Mouse (Mus musculus) Patski (cell line): ENCODE measurements around the gene Tex47. TPM values are rescaled to one million over a fixed set of nuclear protein-coding genes. Genes with fewer than 3 reads are reported as not detected.

Experiments
- ATAC-seq: fragments of 100-300 bp; one replicate; pipeline ENCODE4 v1.8.0; 2021
- CTCF ChIA-PET: fragments of 350-600 bp; sonication (Branson Sonifier 250); formaldehyde crosslinking; loops from one replicate; lab custom pipeline; 2022; ENCODE audit warnings: inconsistent platforms; lab: Charles Lee
- POLR2A ChIA-PET: fragments of 350-600 bp; sonication (Branson Sonifier 250); formaldehyde crosslinking; loops from one replicate; lab custom pipeline; 2022; ENCODE audit warnings: antibody characterized with exemption, inconsistent platforms; lab: Charles Lee
- DNase-seq: peaks from one replicate; pipeline ENCODE4 v3.0.0-alpha.2; 2011; ENCODE audit warnings: low read depth, low spot score
- H3K27me3 ChIP-seq: fragments of 371-371 bp; one replicate; pipeline ENCODE4 v1.5.1; 2021
- CTCF ChIP-seq: fragments of 100-300 bp; IDR thresholded peaks from one replicate; pipeline ENCODE4 v1.5.1; 2021
- in situ Hi-C: fragments of 300-500 bp; cut with MboI; formaldehyde crosslinking; loops from 3 replicates; pipeline ENCODE4 v1.11.1; 2018; ENCODE audit warnings: low pct_unique_long_range_greater_than_20kb, mixed read lengths
- polyA plus RNA-seq: library from polyadenylated mRNA; unstranded; gene quantifications from one replicate; pipeline ENCODE4 v1.2.3, GENCODE M21; 2021

Gene Tex47
- not detected for polyA plus RNA-seq

GRCm38 (mm10) chr5:7303819-7304218 lies at the start of gene Tex47:
Tex47 (plus strand) TSS chr5:7304119.
- no peaks in the 10 kb centered on the region for H3K27me3 ChIP-seq
- in situ Hi-C loops, result no loop called here
- POLR2A ChIA-PET, result no interaction called here
- CTCF ChIA-PET, result no interaction called here
- ATAC-seq (no peak), DNase-seq (no peak)
- no peak for TF ChIP-seq CTCF

DNA sequence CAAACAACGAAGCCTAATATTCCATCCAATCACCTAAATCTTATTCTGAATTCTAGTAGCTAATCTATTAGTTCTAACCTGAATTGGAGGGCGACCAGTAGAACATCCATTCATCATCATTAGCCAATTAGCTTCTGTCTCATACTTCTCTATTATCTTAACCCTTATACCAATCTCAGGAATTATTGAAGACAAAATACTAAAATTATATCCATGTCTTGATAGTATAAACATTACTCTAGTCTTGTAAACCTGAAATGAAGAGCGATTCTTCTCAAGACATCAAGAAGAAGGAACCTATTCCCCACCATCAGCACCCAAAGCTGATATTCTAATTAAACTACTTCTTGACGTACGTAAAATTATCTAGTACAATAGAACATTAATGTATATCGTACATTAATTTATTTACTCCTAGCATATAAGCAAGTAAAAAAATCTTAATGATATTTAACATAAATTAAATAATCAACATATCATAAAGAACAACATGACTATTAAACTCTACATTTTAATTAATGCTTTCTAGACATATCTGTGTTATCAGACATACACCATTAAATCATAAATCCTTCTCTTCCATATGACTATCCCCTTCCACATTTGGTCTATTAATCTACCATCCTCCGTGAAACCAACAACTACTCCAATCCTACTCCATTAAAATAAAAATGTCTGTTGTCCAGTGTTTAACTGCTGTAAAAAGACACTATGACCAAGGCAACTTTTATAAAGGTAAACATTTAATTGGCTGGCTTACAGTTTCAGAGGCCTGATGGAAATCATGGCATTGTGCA lies 27.1 kb upstream of the Tex47 start:
- no peaks in the 10 kb centered on the region for H3K27me3 ChIP-seq
- no peak for TF ChIP-seq CTCF
- DNase-seq, result no peak
- ChIA-PET POLR2A (no interaction called here), CTCF (no interaction called here)
- ATAC-seq, result peak; percentile 100
- in situ Hi-C loops, result no loop called here

GRCm38 (mm10) chr5:7284336-7284735 lies 19.6 kb upstream of the Tex47 start:
- no peaks in the 10 kb centered on the region for H3K27me3 ChIP-seq
- POLR2A ChIA-PET, result no interaction called here
- in situ Hi-C loops, result no loop called here
- CTCF ChIA-PET, result no interaction called here
- TF ChIP-seq CTCF, result no peak
- ATAC-seq (no peak), DNase-seq (no peak)

- ATAC-seq (no peak), DNase-seq (no peak)
- in situ Hi-C loops, result no loop called here
- ChIA-PET CTCF (no interaction called here), POLR2A (no interaction called here)
- no peaks in the 10 kb centered on the region for H3K27me3 ChIP-seq
- TF ChIP-seq CTCF, result no peak
These were observed 950 bp upstream of the Tex47 start for GRCm38 (mm10) chr5:7302969-7303368.

DNA sequence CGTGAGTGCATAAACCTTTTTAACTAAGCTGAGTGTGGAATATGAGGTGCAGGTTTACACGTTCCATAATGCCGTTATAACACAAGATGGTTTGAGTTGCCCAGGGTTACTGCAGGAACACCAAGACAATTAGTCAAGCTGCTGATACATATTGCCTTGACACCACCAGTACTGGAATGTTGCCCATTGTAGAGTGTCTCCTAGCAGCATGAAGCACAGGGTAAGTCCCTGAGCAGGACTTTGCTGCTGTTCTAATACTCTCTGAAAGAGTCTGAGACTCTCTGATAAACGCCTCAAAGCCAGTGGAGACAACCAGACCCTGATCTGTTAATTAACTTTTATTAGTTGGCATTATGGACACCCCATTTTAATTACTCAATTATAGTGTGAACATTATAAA lies 21.7 kb downstream of the Tex47 start:
- DNase-seq (no peak), ATAC-seq (no peak)
- in situ Hi-C loops, result loop anchor here (25.0 kb wide), 1 partner anchor 1838 kb away; the partner anchor contains the start of gene 1700015F17Rik
- TF ChIP-seq CTCF, result no peak
- ChIA-PET POLR2A (no interaction called here), CTCF (no interaction called here)
- H3K27me3 ChIP-seq, result peaks cover 15% of the 10 kb centered on the region

- peak; percentile 60 for ATAC-seq
- ChIA-PET POLR2A (interaction anchor here (0.6 kb wide), 1 partner anchor 1102 kb away, joined by 3 read pairs; no protein-coding TSS in a partner anchor), CTCF (no interaction called here)
- in situ Hi-C loops, result loop anchor here (25.0 kb wide), 1 partner anchor 1857 kb away; the partner anchor contains the start of gene 1700015F17Rik
- H3K27me3 ChIP-seq, result peaks cover 42% of the 10 kb centered on the region
- no peak for DNase-seq
- no peak for TF ChIP-seq CTCF
These were observed 40.5 kb downstream of the Tex47 start, which contains the start of gene Zfp804b for GRCm38 (mm10) chr5:7344145-7345010. Zfp804b (minus strand) TSS chr5:7344756.

GRCm38 (mm10) chr5:7345011-7345389 lies 41.1 kb downstream of the Tex47 start:
- peaks cover 38% of the 10 kb centered on the region for H3K27me3 ChIP-seq
- POLR2A ChIA-PET, result interaction anchor here (0.6 kb wide), 1 partner anchor 1103 kb away, joined by 3 read pairs; no protein-coding TSS in a partner anchor
- ATAC-seq, result no peak
- CTCF ChIA-PET, result no interaction called here
- in situ Hi-C loops, result loop anchor here (25.0 kb wide), 1 partner anchor 1858 kb away; the partner anchor contains the start of gene 1700015F17Rik
- TF ChIP-seq CTCF, result no peak
- no peak for DNase-seq

Other genes starting within 250 kb of the Tex47 start
- gene Zfp804b, start 40.6 kb downstream of the Tex47 start, polyA plus RNA-seq, result not detected